14 mouse cellular contexts compared by ENCODE assay signal in genomic region chr1:194675891-194676200, GRCm38 (mm10). TPM values are rescaled to one million over a fixed set of nuclear protein-coding genes. Genes with fewer than 3 reads are reported as not detected.
DNase-seq lines count a peak whose midpoint lies in the region; ATAC-seq and TF ChIP-seq lines count a peak whose summit lies in the region.
"Had no signal": no experiment of that assay in that cellular context is flagged by ENCODE, and none has a peak within 500 bp of the region (broad histone marks: within the 10 kb centered on the region; RNA-seq: fewer than 3 reads in every experiment).

No protein-coding gene starts in this region.

- no peaks in the 10 kb centered on the region for H3K27me3 ChIP-seq in liver, embryonic 12.5 days (replicated peaks)
- H3K27me3 ChIP-seq in midbrain, embryonic 15.5 days (replicated peaks) = no peaks in the 10 kb centered on the region
- H3K27me3 ChIP-seq: CH12.LX; neural tube, embryonic 12.5 days had no signal

- H3K4me3 ChIP-seq in cortical plate, adult 2 months (ENCODE audit: insufficient read depth, low read length) = no peak overlapping the region
- H3K4me3 ChIP-seq in liver, embryonic 12.5 days = no peak overlapping the region
- no peak overlapping the region for H3K4me3 ChIP-seq in midbrain, embryonic 15.5 days
- H3K4me3 ChIP-seq: neural tube, embryonic 12.5 days had no signal

- no peaks in the 10 kb centered on the region for H3K9me3 ChIP-seq in liver, embryonic 12.5 days (replicated peaks)
- no peaks in the 10 kb centered on the region for H3K9me3 ChIP-seq in midbrain, embryonic 15.5 days
- H3K9me3 ChIP-seq: neural tube, embryonic 12.5 days had no signal

- DNase-seq in heart, adult 9 months (ENCODE audit: low spot score in 2 of 2) = peak; percentile 43 to 52
- DNase-seq in heart, postnatal 36 days = no peak
- DNase-seq in 3T3-L1 (ENCODE audit: low read depth, low spot score) = peak; percentile 93
- DNase-seq in gastrocnemius, postnatal 36 days = no peak
- DNase-seq in adipocyte (ENCODE audit: low spot score) = no peak
- DNase-seq: cerebellum, adult 9-10 months; lung, postnatal 10 days had no signal

- no peak for TF ChIP-seq POLR2A in cortical plate, adult 2 months (IDR thresholded peaks at IDR 0.05; ENCODE audit: extremely low read depth, insufficient read depth, low read length)

- H3K4me1 ChIP-seq in cortical plate, adult 2 months (ENCODE audit: control insufficient read depth, insufficient read depth, low read length) = peaks cover 9% of the 10 kb centered on the region
- peaks cover 80% of the 10 kb centered on the region for H3K4me1 ChIP-seq in liver, embryonic 12.5 days
- H3K4me1 ChIP-seq in midbrain, embryonic 15.5 days = peaks cover 9% of the 10 kb centered on the region

- peak overlapping the region; percentile 59 for H3K4me2 ChIP-seq in liver, embryonic 12.5 days
- no peak overlapping the region for H3K4me2 ChIP-seq in midbrain, embryonic 15.5 days
- H3K4me2 ChIP-seq: neural tube, embryonic 12.5 days had no signal

- no peak for TF ChIP-seq CTCF in cortical plate, adult 2 months (IDR thresholded peaks at IDR 0.05; ENCODE audit: extremely low read depth, insufficient read depth, low read length)

- peak overlapping the region; percentile 75; the same call in 1 of the 2 replicates for H3K27ac ChIP-seq in cortical plate, adult 2 months (ENCODE audit: insufficient read depth, low read length)
- peak overlapping the region; percentile 76 for H3K27ac ChIP-seq in liver, embryonic 12.5 days
- no peak overlapping the region for H3K27ac ChIP-seq in midbrain, embryonic 15.5 days
- H3K27ac ChIP-seq: kidney, postnatal 0 days; neural tube, embryonic 12.5 days had no signal

- intact Hi-C loops in heart, postnatal 36 days (cut with DNase I) = no loop called here
- intact Hi-C loops in gastrocnemius, postnatal 36 days (cut with DNase I) = no loop called here

- 17% methylated on average over 2 of the region's 2 CpGs for WGBS in liver, embryonic 12.5 days (ENCODE audit: insufficient replicate concordance)
- WGBS in midbrain, embryonic 15.5 days = 83% methylated on average over 2 of the region's 2 CpGs

- peak; percentile 87 for ATAC-seq in liver, embryonic 12.5 days
- ATAC-seq in midbrain, embryonic 15.5 days (replicated peaks) = no peak
- ATAC-seq: forebrain, embryonic 14.5 days had no signal

- no peak overlapping the region for H3K9ac ChIP-seq in liver, embryonic 12.5 days
- H3K9ac ChIP-seq in midbrain, embryonic 15.5 days = no peak overlapping the region
- H3K9ac ChIP-seq: neural tube, embryonic 12.5 days had no signal

- H3K36me3 ChIP-seq in liver, embryonic 12.5 days = no peaks in the 10 kb centered on the region
- no peaks in the 10 kb centered on the region for H3K36me3 ChIP-seq in midbrain, embryonic 15.5 days (replicated peaks)
- H3K36me3 ChIP-seq: neural tube, embryonic 12.5 days had no signal

RNA-seq across cellular contexts. Expression of gene Plxna2, which starts 57.8 kb away (rescaled TPM):
- total RNA-seq in heart, postnatal 36 days (2021) = 10 to 100 TPM; 24.1 to 31.9 TPM
- 34.7 and 36.7 TPM in 2 replicates for polyA plus RNA-seq in cortical plate, adult 2 months (2012; rRNA removed)
- polyA plus RNA-seq in liver, embryonic 12.5 days (2016; fragmentation: Nextera tagmentation; extraction: Ambion mirVana) = 1.8 and 2.1 TPM in 2 replicates
- 22.4 and 23.8 TPM in 2 replicates for polyA plus RNA-seq in midbrain, embryonic 15.5 days (2015; fragmentation: Nextera tagmentation; extraction: Ambion mirVana)
- 1 to 10 TPM; 6.6 to 8.5 TPM for total RNA-seq in gastrocnemius, postnatal 36 days (2021)

Comparison
In these comparisons a context has a peak if more than half of its experiments do, and no peak if none do; other contexts are left out.
1. DNase-seq: peak in heart, adult 9 months (2 of 2) and 3T3-L1 (single experiment); none in heart, postnatal 36 days (0 of 2), gastrocnemius, postnatal 36 days (0 of 2) and adipocyte (single experiment).